In genomic region chr19:32441568-32441967, GRCm38 (mm10) we compare ENCODE assay signal across 10 mouse cellular contexts. TPM values are rescaled to one million over a fixed set of nuclear protein-coding genes. Genes with fewer than 3 reads are reported as not detected.
DNase-seq lines count a peak whose midpoint lies in the region; ATAC-seq lines count a peak whose summit lies in the region.
"Had no signal": no experiment of that assay in that cellular context is flagged by ENCODE, and none has a peak within 500 bp of the region (broad histone marks: within the 10 kb centered on the region; RNA-seq: fewer than 3 reads in every experiment).

No protein-coding gene starts in this region.

- H3K36me3 ChIP-seq in kidney, embryonic 15.5 days: no peaks in the 10 kb centered on the region
- no peaks in the 10 kb centered on the region for H3K36me3 ChIP-seq in hindbrain, embryonic 10.5 days
- H3K36me3 ChIP-seq: forebrain, embryonic 10.5 days had no signal

- H3K4me3 ChIP-seq in kidney, embryonic 15.5 days (replicated peaks): no peak overlapping the region
- H3K4me3 ChIP-seq in hindbrain, embryonic 10.5 days: no peak overlapping the region
- H3K4me3 ChIP-seq: forebrain, embryonic 10.5 days had no signal

- no peak overlapping the region for H3K4me2 ChIP-seq in kidney, embryonic 15.5 days

- H3K4me1 ChIP-seq in kidney, embryonic 15.5 days: no peaks in the 10 kb centered on the region
- no peaks in the 10 kb centered on the region for H3K4me1 ChIP-seq in hindbrain, embryonic 10.5 days (replicated peaks)
- H3K4me1 ChIP-seq: forebrain, embryonic 10.5 days had no signal

- H3K27me3 ChIP-seq in kidney, embryonic 15.5 days: no peaks in the 10 kb centered on the region
- H3K27me3 ChIP-seq in hindbrain, embryonic 10.5 days (ENCODE audit: insufficient read depth, poor library complexity, severe bottlenecking): no peaks in the 10 kb centered on the region

- no peak for ATAC-seq in kidney, embryonic 15.5 days (replicated peaks; ENCODE audit: low FRiP score)
- no peak for ATAC-seq in erythroid progenitor cell, adult 5-6 weeks (replicated peaks; ENCODE audit: low FRiP score, poor library complexity, severe bottlenecking)
- ATAC-seq in megakaryocyte progenitor cell, adult 5-6 weeks (replicated peaks; ENCODE audit: poor library complexity): no peak

- no peak overlapping the region for H3K27ac ChIP-seq in kidney, embryonic 15.5 days
- no peak overlapping the region for H3K27ac ChIP-seq in hindbrain, embryonic 10.5 days
- H3K27ac ChIP-seq: forebrain, embryonic 10.5 days had no signal

- DNase-seq in kidney, adult 11 months: peak; percentile 29
- peak; percentile 72 for DNase-seq in ES-CJ7 (ENCODE audit: low read depth, low spot score)
- DNase-seq in cerebellum, adult 9-10 months: peak; percentile 38
- peak; percentile 79 for DNase-seq in naive thymus-derived CD4-positive, alpha-beta T cell, adult 2 months (ENCODE audit: low read depth)
- DNase-seq in hindbrain, embryonic 10.5 days (ENCODE audit: low spot score): no peak
- DNase-seq: right cerebral cortex, postnatal 25 days had no signal

- H3K9ac ChIP-seq in kidney, embryonic 15.5 days: no peak overlapping the region

- 97% methylated on average over 11 of the region's 11 CpGs for WGBS in kidney, embryonic 15.5 days
- WGBS in hindbrain, embryonic 10.5 days: 97% methylated on average over 11 of the region's 11 CpGs

- no peaks in the 10 kb centered on the region for H3K9me3 ChIP-seq in kidney, embryonic 15.5 days (replicated peaks)
- peaks cover 8% of the 10 kb centered on the region; the same call in 1 of the 2 replicates for H3K9me3 ChIP-seq in hindbrain, embryonic 10.5 days

RNA-seq across cellular contexts. Expression of gene Rpl9-ps6, which starts 24.8 kb away (rescaled TPM):
- polyA plus RNA-seq in kidney, embryonic 15.5 days (2015; fragmentation: Nextera tagmentation; extraction: Ambion mirVana): 103 and 128 TPM in 2 replicates
- 54.2 and 59.2 TPM in 2 replicates for polyA plus RNA-seq in hindbrain, embryonic 10.5 days (2016; fragmentation: Nextera tagmentation; extraction: Ambion mirVana)
- 84.7 and 123 TPM in 2 replicates for total RNA-seq in erythroid progenitor cell, adult 5-6 weeks (2015; ENCODE audit: low replicate concordance)
- 19.6 and 57.5 TPM in 2 replicates for total RNA-seq in erythroid progenitor cell, adult 5-6 weeks (2017; ENCODE audit: low replicate concordance)
- total RNA-seq in megakaryocyte progenitor cell, adult 5-6 weeks (2015): 253 and 285 TPM in 2 replicates
- total RNA-seq in megakaryocyte progenitor cell, adult 5-6 weeks (2017): 104 and 124 TPM in 2 replicates

RNA-seq across cellular contexts. Expression of gene Minpp1, which starts 44.0 kb away (rescaled TPM):
- polyA plus RNA-seq in kidney, embryonic 15.5 days (2015; fragmentation: Nextera tagmentation; extraction: Ambion mirVana): 73.7 and 75.4 TPM in 2 replicates
- 64.0 and 73.0 TPM in 2 replicates for polyA plus RNA-seq in hindbrain, embryonic 10.5 days (2016; fragmentation: Nextera tagmentation; extraction: Ambion mirVana)
- total RNA-seq in erythroid progenitor cell, adult 5-6 weeks (2015; ENCODE audit: low replicate concordance): 55.3 and 67.4 TPM in 2 replicates
- 49.5 and 71.1 TPM in 2 replicates for total RNA-seq in erythroid progenitor cell, adult 5-6 weeks (2017; ENCODE audit: low replicate concordance)
- 58.3 and 67.6 TPM in 2 replicates for total RNA-seq in megakaryocyte progenitor cell, adult 5-6 weeks (2015)
- total RNA-seq in megakaryocyte progenitor cell, adult 5-6 weeks (2017): 45.6 and 53.2 TPM in 2 replicates

RNA-seq across cellular contexts. Expression of gene Sgms1, which starts 52.1 kb away (rescaled TPM):
- 52.6 and 57.0 TPM in 2 replicates for polyA plus RNA-seq in kidney, embryonic 15.5 days (2015; fragmentation: Nextera tagmentation; extraction: Ambion mirVana)
- 13.9 and 14.4 TPM in 2 replicates for polyA plus RNA-seq in hindbrain, embryonic 10.5 days (2016; fragmentation: Nextera tagmentation; extraction: Ambion mirVana)
- total RNA-seq in erythroid progenitor cell, adult 5-6 weeks (2015; ENCODE audit: low replicate concordance): 101 and 157 TPM in 2 replicates
- 108 and 137 TPM in 2 replicates for total RNA-seq in erythroid progenitor cell, adult 5-6 weeks (2017; ENCODE audit: low replicate concordance)
- total RNA-seq in megakaryocyte progenitor cell, adult 5-6 weeks (2015): 15.9 and 24.8 TPM in 2 replicates
- total RNA-seq in megakaryocyte progenitor cell, adult 5-6 weeks (2017): 16.4 and 21.5 TPM in 2 replicates
